Mouse (Mus musculus) spleen, adult 2 months (tissue): ENCODE data around the gene Olfr95.

ENCODE experiments used
- CTCF ChIP-seq: fragments of 200-500 bp; IDR thresholded peaks from 2 replicates; pipeline ENCODE4 v1.5.1; 2011; ENCODE audit warnings: mild to moderate bottlenecking, inconsistent platforms; ENCODE audit not compliant: insufficient read depth, insufficient read length, insufficient replicate concordance; ENCODE audit errors: extremely low read depth
- POLR2A ChIP-seq: fragments of 200-500 bp; IDR thresholded peaks from 2 replicates; pipeline ENCODE4 v1.6.1; 2011; ENCODE audit warnings: low read depth, low read length, inconsistent platforms

DNA sequence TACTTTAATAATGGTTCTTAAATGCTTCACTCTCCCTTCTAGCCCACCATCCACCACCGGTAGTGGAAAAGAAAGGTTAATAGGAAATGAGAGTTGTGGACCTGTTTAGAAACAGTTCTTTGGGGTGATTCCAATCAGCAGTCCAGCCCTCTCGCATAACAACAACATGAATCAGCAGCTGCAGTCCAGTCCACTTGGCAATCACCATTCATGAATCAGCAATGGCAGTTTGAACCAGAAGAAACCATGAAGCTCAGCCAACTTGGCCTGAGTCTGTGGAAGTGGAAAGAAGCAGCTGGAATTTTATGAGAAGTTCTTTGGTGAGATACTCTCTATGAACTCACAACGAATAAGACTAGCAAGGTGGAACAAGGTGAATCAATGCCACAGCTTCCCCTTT, 5.6 kb upstream of the Olfr95 start:
- TF ChIP-seq POLR2A (no peak), CTCF (no peak)
